Mouse (Mus musculus) embryonic facial prominence, embryonic 12.5 days (tissue): ENCODE data around the gene Fat3. TPM values are rescaled to one million over a fixed set of nuclear protein-coding genes. Genes with fewer than 3 reads are reported as not detected.

Source experiments
- ATAC-seq: fragments of 200-750 bp; cut with Nextera tagmentation; 2 replicates; pipeline ENCODE4 v1.8.0; 2017; ENCODE audit not compliant: insufficient number of reproducible peaks, insufficient read depth, low FRiP score, low TSS enrichment
- H3K27ac ChIP-seq: fragments of 300-500 bp; sonication (generic); 2 replicates; pipeline ENCODE4 v1.5.1; 2016; ENCODE audit warnings: mild to moderate bottlenecking
- H3K27me3 ChIP-seq: fragments of 300-500 bp; sonication (generic); 2 replicates; pipeline ENCODE4 v1.6.1; 2016; ENCODE audit warnings: mild to moderate bottlenecking, moderate library complexity
- H3K36me3 ChIP-seq: fragments of 300-500 bp; sonication (generic); 2 replicates; pipeline ENCODE4 v1.6.1; 2016; ENCODE audit warnings: mild to moderate bottlenecking
- H3K4me1 ChIP-seq: fragments of 300-500 bp; sonication (generic); 2 replicates; pipeline ENCODE4 v1.6.1; 2016
- H3K4me2 ChIP-seq: fragments of 300-500 bp; sonication (generic); replicated peaks from 2 replicates; pipeline ENCODE4 v1.6.1; 2016; ENCODE audit warnings: mild to moderate bottlenecking, moderate library complexity
- H3K4me3 ChIP-seq: fragments of 300-500 bp; sonication (generic); 2 replicates; pipeline ENCODE4 v1.5.1; 2016; ENCODE audit warnings: mild to moderate bottlenecking
- H3K9ac ChIP-seq: fragments of 300-500 bp; sonication (generic); 2 replicates; pipeline ENCODE4 v1.6.1; 2016; ENCODE audit warnings: mild to moderate bottlenecking, moderate library complexity
- H3K9me3 ChIP-seq: fragments of 300-500 bp; sonication (generic); 2 replicates; pipeline ENCODE4 v1.6.1; 2016; ENCODE audit warnings: mild to moderate bottlenecking, moderate library complexity
- WGBS: fragments of 180-500 bp; shearing (Covaris S2); methylation state at CpG from one replicate; pipeline ENCODE4 v1.1.7; 2016; 5-methylcytosine and 5-hydroxymethylcytosine counted together
- polyA plus RNA-seq: library from polyadenylated mRNA; unstranded; fragments of >200 nt; fragmentation: Nextera tagmentation; extraction: Ambion mirVana; gene quantifications from 2 replicates; pipeline ENCODE4 v1.2.1, GENCODE M21; 2016

Fat3 gene
- polyA plus RNA-seq, 1 experiment from 2014 or later = 3.2 TPM

DNA sequence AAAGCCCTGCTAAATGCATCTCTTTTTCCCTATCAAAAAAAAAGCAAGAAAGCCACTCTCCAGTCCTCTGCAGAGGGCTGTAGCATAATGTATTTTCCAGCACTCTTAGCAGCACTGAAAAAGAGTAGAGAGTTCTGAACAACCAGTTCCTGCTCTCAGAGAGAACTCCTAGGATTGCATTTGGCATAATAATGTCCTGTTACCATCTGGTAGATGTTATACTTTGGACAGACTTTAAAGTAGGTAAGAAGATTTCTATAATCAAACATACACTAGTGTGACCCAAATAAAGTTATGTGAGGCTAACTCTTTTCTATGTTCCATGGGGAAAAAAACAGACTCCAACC, 230.3 kb downstream of the Fat3 start:
- no peak for ATAC-seq
- no peaks in the 10 kb centered on the region for H3K4me1 ChIP-seq
- no peak overlapping the region for H3K9ac ChIP-seq
- H3K4me3 ChIP-seq = no peak overlapping the region
- no peaks in the 10 kb centered on the region for H3K27me3 ChIP-seq
- no peaks in the 10 kb centered on the region for H3K9me3 ChIP-seq
- no peak overlapping the region for H3K4me2 ChIP-seq
- H3K27ac ChIP-seq = no peak overlapping the region
- no peaks in the 10 kb centered on the region for H3K36me3 ChIP-seq

DNA sequence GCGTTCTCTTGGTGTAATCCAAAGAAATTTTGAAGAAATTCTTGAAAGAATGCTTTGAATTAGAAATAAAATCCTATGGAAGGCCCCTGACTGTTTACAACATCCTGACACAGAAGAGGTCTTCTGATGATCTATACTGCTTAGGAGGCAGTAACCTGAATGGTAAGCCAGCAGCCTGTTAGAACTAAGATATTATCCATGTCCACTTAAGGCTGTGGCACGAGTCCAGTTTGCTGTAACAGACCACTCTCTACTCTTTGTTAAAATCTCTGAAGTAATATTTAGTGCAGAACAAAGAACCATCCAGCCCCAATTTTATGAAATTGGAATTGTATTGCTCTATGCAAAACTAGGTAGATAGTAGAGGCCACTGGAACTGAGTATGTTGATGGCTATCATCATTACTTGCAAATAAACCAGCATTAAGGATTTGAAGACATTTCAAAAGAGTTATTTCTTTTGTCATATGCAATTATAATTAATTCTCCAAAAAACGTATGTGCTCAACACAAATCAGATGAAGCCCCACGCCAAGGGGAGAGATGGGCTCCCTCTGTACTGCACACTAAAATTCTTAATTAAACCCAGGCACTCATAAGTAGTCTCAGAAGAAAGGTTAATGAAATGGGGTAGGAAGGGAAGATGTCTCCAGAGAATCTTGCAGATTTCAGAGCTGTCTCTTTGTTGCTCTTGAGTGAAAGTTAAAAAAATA, 230.9 kb downstream of the Fat3 start:
- Histone ChIP-seq H3K4me2 (no peak overlapping the region), H3K4me1 (no peaks in the 10 kb centered on the region), H3K27ac (no peak overlapping the region), H3K4me3 (no peak overlapping the region), H3K9me3 (no peaks in the 10 kb centered on the region), H3K27me3 (no peaks in the 10 kb centered on the region), H3K36me3 (no peaks in the 10 kb centered on the region), H3K9ac (no peak overlapping the region)
- ATAC-seq = no peak
- 59% methylated on average over 4 of the region's 4 CpGs for WGBS

- Histone ChIP-seq H3K9me3 (no peaks in the 10 kb centered on the region), H3K4me1 (no peaks in the 10 kb centered on the region), H3K27ac (no peak overlapping the region), H3K9ac (no peak overlapping the region), H3K27me3 (no peaks in the 10 kb centered on the region), H3K36me3 (no peaks in the 10 kb centered on the region), H3K4me2 (no peak overlapping the region), H3K4me3 (no peak overlapping the region)
- ATAC-seq = no peak
- 52% methylated on average over 4 of the region's 4 CpGs for whole genome bisulfite sequencing
These were observed 235.6 kb downstream of the Fat3 start for GRCm38 (mm10) chr9:16265519-16265918.

DNA sequence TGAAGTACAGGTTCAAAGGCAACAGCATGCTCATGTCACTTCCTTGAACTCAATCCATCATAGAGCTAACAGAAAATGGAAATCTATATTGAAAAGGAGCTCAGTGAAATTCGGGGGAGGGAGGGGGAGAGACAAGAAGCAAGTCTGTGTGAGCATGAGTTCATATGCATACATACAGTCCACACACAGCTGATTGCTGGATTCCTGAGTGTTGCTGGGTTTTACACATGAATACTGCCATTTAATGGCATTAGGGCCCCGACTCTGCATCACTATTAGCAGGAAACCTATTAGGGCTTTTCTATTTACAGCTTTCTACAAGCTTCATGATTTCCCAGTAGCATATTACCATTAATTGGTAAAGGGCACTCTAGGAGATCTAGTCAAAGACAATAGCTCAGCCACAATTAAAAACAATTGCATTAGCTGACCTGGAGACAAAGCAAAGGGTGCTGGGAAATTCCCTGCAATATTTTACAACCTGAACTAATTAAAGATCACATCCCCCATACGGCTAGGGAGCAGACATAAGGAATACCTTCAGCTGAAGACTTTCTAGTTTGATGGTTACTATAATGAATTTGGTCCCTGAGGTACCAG, 243.7 kb downstream of the Fat3 start:
- no peak for ATAC-seq
- Histone ChIP-seq H3K36me3 (no peaks in the 10 kb centered on the region), H3K4me1 (no peaks in the 10 kb centered on the region), H3K9ac (no peak overlapping the region), H3K27ac (no peak overlapping the region), H3K9me3 (no peaks in the 10 kb centered on the region), H3K4me2 (no peak overlapping the region), H3K27me3 (no peaks in the 10 kb centered on the region), H3K4me3 (no peak overlapping the region)
- WGBS = 47% methylated on average over 3 of the region's 3 CpGs

DNA sequence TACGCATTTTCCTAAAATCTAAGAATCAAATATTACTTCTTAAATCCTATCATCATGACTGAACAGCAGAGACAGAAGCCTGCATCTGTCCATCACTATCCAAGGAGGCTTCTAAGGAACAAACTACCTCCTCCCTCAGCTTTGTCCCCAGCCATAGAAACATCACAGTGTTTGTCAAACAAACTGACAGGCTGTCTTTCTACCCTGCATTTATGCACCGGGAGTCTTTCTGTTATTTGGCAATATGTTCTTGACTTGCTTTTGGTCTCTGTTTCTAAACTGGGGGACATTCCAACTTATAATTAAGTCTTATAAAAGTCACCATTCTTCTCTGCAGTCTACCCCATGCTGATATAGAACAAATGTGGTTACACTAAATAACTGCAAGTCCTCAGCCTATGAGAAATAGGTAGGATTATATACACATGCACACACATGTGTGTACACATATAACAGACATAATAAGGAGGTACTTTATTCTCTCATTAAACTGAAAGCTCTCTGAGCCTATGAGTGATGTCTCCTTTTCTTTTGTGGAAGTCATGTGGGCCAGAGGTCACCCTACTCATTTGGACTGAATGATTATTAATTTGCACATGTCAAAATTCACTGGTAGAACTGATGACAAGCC, 244.4 kb downstream of the Fat3 start:
- no peaks in the 10 kb centered on the region for H3K4me1 ChIP-seq
- H3K27ac ChIP-seq = no peak overlapping the region
- H3K4me3 ChIP-seq = no peak overlapping the region
- H3K4me2 ChIP-seq = no peak overlapping the region
- no peaks in the 10 kb centered on the region for H3K36me3 ChIP-seq
- H3K27me3 ChIP-seq = no peaks in the 10 kb centered on the region
- ATAC-seq = no peak
- no peaks in the 10 kb centered on the region for H3K9me3 ChIP-seq
- no peak overlapping the region for H3K9ac ChIP-seq
- 86% methylated on average over 2 of the region's 2 CpGs for WGBS

- H3K36me3 ChIP-seq = no peaks in the 10 kb centered on the region
- H3K9me3 ChIP-seq = no peaks in the 10 kb centered on the region
- H3K4me1 ChIP-seq = no peaks in the 10 kb centered on the region
- no peak overlapping the region for H3K4me3 ChIP-seq
- WGBS = 88% methylated on average over 4 of the region's 4 CpGs
- no peaks in the 10 kb centered on the region for H3K27me3 ChIP-seq
- ATAC-seq = no peak
- H3K4me2 ChIP-seq = no peak overlapping the region
- H3K9ac ChIP-seq = no peak overlapping the region
- H3K27ac ChIP-seq = no peak overlapping the region
These were observed 254.3 kb downstream of the Fat3 start for GRCm38 (mm10) chr9:16246741-16247140.

- H3K9me3 ChIP-seq = no peaks in the 10 kb centered on the region
- no peak overlapping the region for H3K4me2 ChIP-seq
- 44% methylated on average over 4 of the region's 4 CpGs for WGBS
- H3K27ac ChIP-seq = no peak overlapping the region
- no peaks in the 10 kb centered on the region for H3K27me3 ChIP-seq
- H3K4me3 ChIP-seq = no peak overlapping the region
- no peak for ATAC-seq
- no peak overlapping the region for H3K9ac ChIP-seq
- no peaks in the 10 kb centered on the region for H3K36me3 ChIP-seq
- 0 out of 2 replicates have a peak, but pooled peaks cover 6% of the 10 kb centered on the region for H3K4me1 ChIP-seq
These were observed 269.5 kb downstream of the Fat3 start for GRCm38 (mm10) chr9:16231575-16231974.

DNA sequence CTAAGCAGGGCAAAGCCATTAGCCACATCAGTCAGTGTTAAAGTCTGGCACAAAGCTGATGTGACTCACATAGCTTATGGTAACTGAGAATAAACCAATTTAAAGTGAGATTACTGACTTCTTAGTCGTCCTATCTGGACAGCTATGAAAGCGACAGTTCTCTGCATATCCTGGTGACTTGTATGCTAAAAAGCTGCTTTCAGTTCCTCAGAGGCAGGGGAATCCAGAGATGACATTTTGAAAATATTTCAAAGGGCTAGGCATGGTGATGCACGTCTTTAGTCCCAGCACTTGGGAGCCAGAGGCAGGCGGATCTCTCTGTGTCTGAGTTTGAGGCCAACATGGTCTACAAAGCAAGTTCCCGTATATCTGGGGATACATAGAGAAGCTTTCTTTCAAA, 272.2 kb downstream of the Fat3 start:
- Histone ChIP-seq H3K4me3 (no peak overlapping the region), H3K9me3 (no peaks in the 10 kb centered on the region), H3K27me3 (no peaks in the 10 kb centered on the region), H3K27ac (no peak overlapping the region), H3K36me3 (no peaks in the 10 kb centered on the region), H3K9ac (no peak overlapping the region), H3K4me2 (no peak overlapping the region), H3K4me1 (0 out of 2 replicates have a peak, but pooled peaks cover 6% of the 10 kb centered on the region)
- no peak for ATAC-seq
- WGBS = 78% methylated on average over 5 of the region's 5 CpGs

- H3K27ac ChIP-seq = no peak overlapping the region
- WGBS = 66% methylated on average over 2 of the region's 2 CpGs
- no peak overlapping the region for H3K4me2 ChIP-seq
- H3K4me3 ChIP-seq = no peak overlapping the region
- no peaks in the 10 kb centered on the region for H3K36me3 ChIP-seq
- no peak overlapping the region for H3K9ac ChIP-seq
- 0 out of 2 replicates have a peak, but pooled peaks cover 6% of the 10 kb centered on the region for H3K4me1 ChIP-seq
- ATAC-seq = no peak
- H3K9me3 ChIP-seq = no peaks in the 10 kb centered on the region
- no peaks in the 10 kb centered on the region for H3K27me3 ChIP-seq
These were observed 273.7 kb downstream of the Fat3 start for GRCm38 (mm10) chr9:16227398-16227797.

DNA sequence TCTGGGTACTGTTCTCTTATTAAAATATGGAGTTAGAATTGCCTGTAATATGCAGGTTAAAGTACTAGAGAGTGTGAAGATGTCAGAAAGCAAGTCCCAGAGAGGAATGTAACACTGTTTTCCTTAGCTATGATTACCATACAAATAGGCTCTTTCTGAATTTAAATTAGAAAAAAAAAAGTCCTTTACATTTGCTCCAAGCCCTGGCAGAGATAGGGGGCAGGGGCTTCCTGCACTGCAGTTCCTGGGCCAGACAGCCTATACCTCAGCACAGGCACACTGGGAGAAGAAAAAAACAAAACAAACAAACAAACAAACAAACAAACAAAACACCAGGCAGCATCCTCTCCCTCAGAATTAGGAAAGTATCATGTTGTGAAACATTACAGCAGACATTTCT, 274.5 kb downstream of the Fat3 start:
- no peak overlapping the region for H3K4me2 ChIP-seq
- ATAC-seq = no peak
- 0 out of 2 replicates have a peak, but pooled peaks cover under 1% of the 10 kb centered on the region for H3K4me1 ChIP-seq

GRCm38 (mm10) chr9:16221885-16222284, 279.2 kb downstream of the Fat3 start:
- no peaks in the 10 kb centered on the region for H3K4me1 ChIP-seq
- H3K9ac ChIP-seq = no peak overlapping the region
- no peak overlapping the region for H3K27ac ChIP-seq
- no peaks in the 10 kb centered on the region for H3K36me3 ChIP-seq
- H3K27me3 ChIP-seq = no peaks in the 10 kb centered on the region
- ATAC-seq = no peak
- WGBS = 63% methylated on average over 5 of the region's 5 CpGs
- H3K4me2 ChIP-seq = no peak overlapping the region
- H3K9me3 ChIP-seq = no peaks in the 10 kb centered on the region
- no peak overlapping the region for H3K4me3 ChIP-seq

More for the DNA sequence above, 274.5 kb downstream of the Fat3 start:
- Histone ChIP-seq H3K36me3 (no peaks in the 10 kb centered on the region), H3K9me3 (no peaks in the 10 kb centered on the region), H3K9ac (no peak overlapping the region), H3K4me3 (no peak overlapping the region), H3K27ac (no peak overlapping the region), H3K27me3 (no peaks in the 10 kb centered on the region)

DNA sequence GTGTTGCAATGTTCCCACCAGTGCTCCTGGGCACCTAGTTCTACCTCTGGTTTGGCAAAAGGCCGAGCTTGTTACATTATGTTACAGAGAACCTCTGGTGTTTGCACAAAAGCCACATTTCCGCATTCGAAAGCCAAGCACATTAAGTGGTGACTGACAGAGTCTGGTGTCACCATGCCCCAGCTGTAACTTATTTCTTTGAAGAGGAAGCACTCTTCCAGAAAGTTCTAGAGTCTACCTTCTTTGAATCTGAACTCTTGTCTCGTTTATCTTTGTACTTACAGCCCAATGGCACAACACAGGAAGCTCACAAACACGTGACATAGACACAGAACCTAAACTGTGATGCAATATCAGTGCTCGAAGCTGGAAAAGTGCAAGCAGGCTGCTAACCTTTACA, 284.9 kb downstream of the Fat3 start:
- H3K27me3 ChIP-seq = no peaks in the 10 kb centered on the region
- no peak overlapping the region for H3K27ac ChIP-seq
- no peak overlapping the region for H3K4me2 ChIP-seq
- H3K36me3 ChIP-seq = no peaks in the 10 kb centered on the region
- ATAC-seq = no peak
- no peaks in the 10 kb centered on the region for H3K9me3 ChIP-seq
- H3K4me1 ChIP-seq = no peaks in the 10 kb centered on the region
- no peak overlapping the region for H3K4me3 ChIP-seq
- no peak overlapping the region for H3K9ac ChIP-seq
- WGBS = 66% methylated on average over 6 of the region's 6 CpGs
